Mouse (Mus musculus) midbrain, embryonic 11.5 days (tissue): ENCODE measurements around the gene Rps28. TPM values are rescaled to one million over a fixed set of nuclear protein-coding genes. Genes with fewer than 3 reads are reported as not detected.

Source experiments
- ATAC-seq: fragments of 200-750 bp; cut with Nextera tagmentation; 2 replicates; pipeline ENCODE4 v1.8.0; 2017; ENCODE audit warnings: moderate TSS enrichment, moderate library complexity; ENCODE audit not compliant: low FRiP score
- DNase-seq: peaks from one replicate; pipeline ENCODE4 v3.0.0; 2015; ENCODE audit warnings: low spot score; ENCODE audit errors: missing footprints
- H3K27ac ChIP-seq: fragments of 300-500 bp; sonication (generic); 2 replicates; pipeline ENCODE4 v1.5.1; 2014; ENCODE audit warnings: low read depth, low read length
- H3K27me3 ChIP-seq: fragments of 300-500 bp; sonication (generic); 2 replicates; pipeline ENCODE4 v1.6.1; 2014; ENCODE audit warnings: mild to moderate bottlenecking, low read length, moderate library complexity, mixed read lengths; ENCODE audit not compliant: control insufficient read depth, insufficient read depth
- H3K36me3 ChIP-seq: fragments of 300-500 bp; sonication (generic); 2 replicates; pipeline ENCODE4 v1.6.1; 2014; ENCODE audit warnings: mild to moderate bottlenecking, low read length, moderate library complexity, mixed read lengths; ENCODE audit not compliant: control insufficient read depth, insufficient read depth
- H3K4me1 ChIP-seq: fragments of 300-500 bp; sonication (generic); 2 replicates; pipeline ENCODE4 v1.6.1; 2014; ENCODE audit warnings: low read length; ENCODE audit not compliant: control insufficient read depth, insufficient read depth
- H3K4me2 ChIP-seq: fragments of 300-500 bp; sonication (generic); 2 replicates; pipeline ENCODE4 v1.6.1; 2014; ENCODE audit warnings: mild to moderate bottlenecking, moderate library complexity
- H3K4me3 ChIP-seq: fragments of 300-500 bp; sonication (generic); 2 replicates; pipeline ENCODE4 v1.5.1; 2014; ENCODE audit warnings: low read depth, low read length
- H3K9ac ChIP-seq: fragments of 300-500 bp; sonication (generic); 2 replicates; pipeline ENCODE4 v1.6.1; 2014; ENCODE audit warnings: low read length
- H3K9me3 ChIP-seq: fragments of 300-500 bp; sonication (generic); 2 replicates; pipeline ENCODE4 v1.6.1; 2016; ENCODE audit warnings: low read length; ENCODE audit not compliant: control insufficient read depth
- WGBS: fragments of 180-500 bp; shearing (Covaris S2); extraction: QIAGEN DNeasy Blood & Tissue Kit; methylation state at CpG from one replicate; pipeline ENCODE4 v1.1.7; 2014; 5-methylcytosine and 5-hydroxymethylcytosine counted together
- polyA plus RNA-seq: library from polyadenylated mRNA; unstranded; fragments of >200 nt; fragmentation: Nextera tagmentation; extraction: Ambion mirVana; gene quantifications from 2 replicates; pipeline ENCODE4 v1.2.1, GENCODE M21; 2014

Gene Rps28
- polyA plus RNA-seq, 1 experiment from 2014 or later = 845 TPM

DNA sequence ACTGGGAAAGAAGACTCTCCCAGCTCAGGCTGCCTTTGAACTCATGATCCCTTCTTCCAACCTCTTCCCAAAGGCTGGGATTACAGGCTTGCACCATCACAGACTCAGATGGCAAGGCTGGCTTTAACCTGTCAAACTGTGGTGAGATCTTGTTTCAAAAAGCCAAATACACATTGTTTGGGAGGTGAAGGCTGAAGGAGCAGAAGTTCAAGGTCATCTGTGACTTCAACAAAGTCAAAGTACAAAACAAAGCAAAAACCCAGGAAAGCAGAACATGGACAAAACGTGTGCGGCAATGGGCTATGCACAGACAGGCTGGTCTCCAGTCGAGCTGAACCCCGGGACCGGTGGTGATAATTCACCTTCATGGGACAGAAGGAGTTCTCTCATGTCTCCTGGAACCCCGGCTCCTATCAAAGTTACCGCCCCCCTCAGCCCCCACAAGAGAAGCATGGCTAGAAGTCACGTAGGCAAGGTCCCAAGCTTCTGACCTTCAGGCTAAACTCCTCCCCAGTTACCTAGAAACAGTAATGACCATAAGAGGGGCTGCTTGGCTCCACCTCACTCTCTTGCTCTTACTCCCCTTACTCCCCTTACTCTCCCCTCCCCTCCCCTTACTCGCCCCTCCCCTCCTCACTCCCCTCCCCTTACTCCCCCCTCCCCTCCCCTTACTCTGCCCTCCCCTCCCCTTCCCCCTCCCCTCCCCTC is 17.0 kb downstream of the Rps28 start:
- WGBS = 61% methylated on average over 8 of the region's 9 CpGs
- peaks cover 3% of the 10 kb centered on the region; the same call in 1 of the 2 replicates for H3K27me3 ChIP-seq
- ATAC-seq (no peak), DNase-seq (no peak)
- H3K4me3 ChIP-seq = no peak overlapping the region
- H3K9me3 ChIP-seq = no peaks in the 10 kb centered on the region
- H3K9ac ChIP-seq = no peak overlapping the region
- no peak overlapping the region for H3K4me2 ChIP-seq
- no peak overlapping the region for H3K27ac ChIP-seq
- 0 out of 2 replicates have a peak, but pooled peaks cover 2% of the 10 kb centered on the region for H3K4me1 ChIP-seq
- H3K36me3 ChIP-seq = no peaks in the 10 kb centered on the region

GRCm38 (mm10) chr17:33804745-33805144 is 19.6 kb downstream of the Rps28 start:
- Histone ChIP-seq H3K9me3 (no peaks in the 10 kb centered on the region), H3K9ac (no peak overlapping the region), H3K36me3 (no peaks in the 10 kb centered on the region), H3K4me3 (no peak overlapping the region), H3K27me3 (no peaks in the 10 kb centered on the region), H3K4me1 (no peaks in the 10 kb centered on the region), H3K27ac (no peak overlapping the region), H3K4me2 (no peak overlapping the region)
- ATAC-seq (no peak), DNase-seq (no peak)
- WGBS = 48% methylated on average over 1 of the region's 1 CpGs

DNA sequence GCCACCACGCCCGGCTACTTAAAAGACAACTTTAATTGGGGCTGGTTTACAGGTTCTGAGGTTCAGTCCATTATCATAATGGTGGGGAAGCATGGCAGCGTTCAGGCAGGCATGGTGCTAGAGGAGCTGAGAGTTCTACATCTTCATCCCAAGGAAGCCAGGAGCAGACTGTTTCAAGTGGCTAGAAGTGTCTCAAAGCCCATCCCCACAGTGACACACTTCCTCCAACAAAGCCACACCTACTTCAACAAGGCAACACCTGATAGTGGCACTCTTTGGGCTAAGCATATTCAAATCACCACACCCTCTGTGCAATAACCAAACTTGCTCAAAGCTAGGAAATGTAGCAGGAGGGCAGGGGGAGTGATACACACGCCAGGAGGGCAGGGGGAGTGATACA is 20.2 kb downstream of the Rps28 start:
- Histone ChIP-seq H3K4me1 (no peaks in the 10 kb centered on the region), H3K9ac (no peak overlapping the region), H3K9me3 (no peaks in the 10 kb centered on the region), H3K27ac (no peak overlapping the region), H3K4me2 (no peak overlapping the region), H3K27me3 (no peaks in the 10 kb centered on the region), H3K4me3 (no peak overlapping the region), H3K36me3 (no peaks in the 10 kb centered on the region)
- WGBS = 67% methylated on average over 4 of the region's 4 CpGs
- ATAC-seq = no peak
- no peak for DNase-seq

- 13% methylated on average over 2 of the region's 2 CpGs for WGBS
- Histone ChIP-seq H3K36me3 (no peaks in the 10 kb centered on the region), H3K27me3 (no peaks in the 10 kb centered on the region), H3K9me3 (no peaks in the 10 kb centered on the region), H3K27ac (no peak overlapping the region), H3K4me2 (no peak overlapping the region), H3K4me1 (no peaks in the 10 kb centered on the region), H3K4me3 (no peak overlapping the region), H3K9ac (no peak overlapping the region)
- DNase-seq (peak; percentile 90), ATAC-seq (no peak)
These were observed 22.1 kb downstream of the Rps28 start for GRCm38 (mm10) chr17:33802221-33802620.

DNA sequence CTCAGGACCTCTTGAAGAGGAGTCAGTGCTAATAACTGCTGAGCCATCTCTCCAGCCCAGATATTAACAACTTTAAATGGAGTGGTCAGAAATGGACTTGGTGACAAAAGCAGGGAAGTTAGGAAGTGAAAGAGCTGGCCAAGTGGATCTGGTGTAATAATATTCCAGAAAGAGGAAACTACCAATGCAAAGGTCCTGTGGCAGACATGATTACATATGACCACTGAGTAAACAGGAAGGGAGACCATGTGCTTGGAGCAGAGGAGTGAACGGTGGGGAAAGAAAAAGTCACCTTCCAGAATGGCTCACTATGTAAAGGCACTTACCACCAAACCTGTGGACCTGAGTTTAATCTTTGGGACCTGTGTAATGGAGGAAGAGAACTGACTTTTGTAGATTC is 25.1 kb downstream of the Rps28 start:
- Histone ChIP-seq H3K4me3 (no peak overlapping the region), H3K9me3 (no peaks in the 10 kb centered on the region), H3K36me3 (no peaks in the 10 kb centered on the region), H3K4me1 (no peaks in the 10 kb centered on the region), H3K4me2 (no peak overlapping the region), H3K27ac (no peak overlapping the region), H3K9ac (no peak overlapping the region), H3K27me3 (no peaks in the 10 kb centered on the region)
- 70% methylated on average over 1 of the region's 1 CpGs for WGBS
- ATAC-seq = no peak
- no peak for DNase-seq

DNA sequence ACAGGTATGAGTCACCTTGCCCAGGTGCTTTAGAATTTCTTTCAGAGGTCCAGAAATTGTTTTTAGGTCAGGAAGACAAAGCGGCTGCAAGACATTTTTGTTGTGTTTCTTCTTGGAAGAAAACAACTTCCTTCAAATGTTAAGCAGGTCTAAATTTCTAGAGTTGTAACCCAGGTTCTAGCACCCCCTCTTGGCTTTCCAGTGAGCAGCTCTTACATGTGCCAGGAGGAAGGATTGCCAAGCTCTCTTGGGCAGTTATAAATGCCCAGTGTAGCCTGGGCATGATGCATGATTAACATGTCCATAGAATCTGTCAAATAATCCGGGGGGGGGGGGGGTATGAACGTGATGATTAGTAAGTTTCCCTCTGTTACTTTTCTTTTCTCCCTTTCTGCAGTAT is 26.1 kb downstream of the Rps28 start:
- H3K4me1 ChIP-seq = no peaks in the 10 kb centered on the region
- 63% methylated on average over 3 of the region's 3 CpGs for WGBS
- H3K9me3 ChIP-seq = no peaks in the 10 kb centered on the region
- H3K9ac ChIP-seq = no peak overlapping the region
- DNase-seq = no peak
- no peak overlapping the region for H3K27ac ChIP-seq
- no peaks in the 10 kb centered on the region for H3K27me3 ChIP-seq
- H3K4me2 ChIP-seq = no peak overlapping the region
- no peak overlapping the region for H3K4me3 ChIP-seq
- H3K36me3 ChIP-seq = no peaks in the 10 kb centered on the region
- ATAC-seq = no peak

DNA sequence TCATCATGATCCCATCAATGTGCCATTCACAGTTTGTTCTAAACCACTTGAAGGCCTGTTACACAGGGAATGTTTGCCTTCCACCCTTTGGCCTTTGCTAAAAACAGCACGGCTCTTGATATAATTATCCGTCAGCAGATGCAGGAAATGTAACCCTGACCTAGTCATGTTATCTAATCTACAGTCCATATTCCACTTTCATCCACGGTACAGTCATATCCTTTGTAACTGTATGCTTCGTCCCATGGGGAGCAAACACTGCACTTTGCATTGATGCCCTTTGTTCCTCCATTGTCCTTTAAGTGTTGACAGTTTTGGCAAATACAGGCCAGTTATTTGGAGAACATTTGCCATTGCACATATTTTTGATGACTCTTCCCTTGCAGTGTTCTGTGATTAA is 35.6 kb downstream of the Rps28 start:
- Histone ChIP-seq H3K36me3 (no peaks in the 10 kb centered on the region), H3K4me1 (no peaks in the 10 kb centered on the region), H3K9ac (no peak overlapping the region), H3K27ac (no peak overlapping the region), H3K4me3 (no peak overlapping the region), H3K4me2 (no peak overlapping the region), H3K27me3 (no peaks in the 10 kb centered on the region), H3K9me3 (no peaks in the 10 kb centered on the region)
- ATAC-seq = no peak
- no peak for DNase-seq
- 87% methylated on average over 4 of the region's 4 CpGs for WGBS

- no peak overlapping the region for H3K27ac ChIP-seq
- H3K36me3 ChIP-seq = no peaks in the 10 kb centered on the region
- 85% methylated on average over 18 of the region's 18 CpGs for WGBS
These were observed 38.0 kb downstream of the Rps28 start for GRCm38 (mm10) chr17:33786375-33786774.

GRCm38 (mm10) chr17:33784939-33785338 is 39.4 kb downstream of the Rps28 start:
- ATAC-seq (no peak), DNase-seq (no peak)
- WGBS = 93% methylated on average over 2 of the region's 2 CpGs
- H3K4me1 ChIP-seq = peaks cover 5% of the 10 kb centered on the region
- H3K9me3 ChIP-seq = no peaks in the 10 kb centered on the region
- H3K27ac ChIP-seq = no peak overlapping the region
- H3K36me3 ChIP-seq = no peaks in the 10 kb centered on the region
- no peaks in the 10 kb centered on the region for H3K27me3 ChIP-seq
- H3K4me2 ChIP-seq = no peak overlapping the region
- H3K9ac ChIP-seq = no peak overlapping the region
- H3K4me3 ChIP-seq = no peak overlapping the region

More at GRCm38 (mm10) chr17:33786375-33786774, 38.0 kb downstream of the Rps28 start:
- Histone ChIP-seq H3K4me2 (no peak overlapping the region), H3K9ac (no peak overlapping the region), H3K9me3 (no peaks in the 10 kb centered on the region), H3K27me3 (no peaks in the 10 kb centered on the region), H3K4me3 (no peak overlapping the region), H3K4me1 (peaks cover 5% of the 10 kb centered on the region)
- DNase-seq (no peak), ATAC-seq (no peak)
